Mouse (Mus musculus): ENCODE measurements around the gene Olfr578.

DNA sequence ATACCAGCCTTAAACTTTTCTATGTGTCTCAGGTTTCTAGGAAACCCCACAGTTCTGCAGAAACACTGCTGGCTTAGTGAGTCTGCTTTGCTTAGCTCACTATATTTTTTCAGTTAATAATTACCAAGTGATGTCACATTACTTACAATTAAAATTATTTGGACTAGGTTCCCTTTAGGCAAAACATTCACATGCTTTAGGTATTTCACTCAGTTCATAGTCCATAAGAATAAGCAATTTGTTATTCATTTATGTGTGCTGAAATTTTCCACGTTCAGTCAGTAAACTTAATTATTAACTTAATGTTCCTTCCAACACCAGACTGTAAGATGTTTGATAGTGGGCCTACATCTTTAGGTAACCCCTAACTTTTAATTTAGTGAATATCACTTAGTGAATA lies 38.4 kb downstream of the Olfr578 start:
- TF ChIP-seq POLR2A (IDR thresholded peaks at IDR 0.05; ENCODE audit: low read depth, low read length) (no peak), CTCF (IDR thresholded peaks at IDR 0.05; ENCODE audit: borderline replicate concordance, insufficient read depth, low read length) (no peak)

Measured in embryonic fibroblast, embryonic 13.5 days (primary cell).